Mouse (Mus musculus) hindlimb bud, embryonic 11.5 days (tissue): ENCODE data around the gene P2rx4.
"Not testable (repeated sequence)": the region's sequence is repeated elsewhere in the genome, so short reads cannot be mapped to it uniquely, and the experiment has no call there.

Source experiments
- DNase-seq: peaks from one replicate; pipeline ENCODE4 v3.0.0-alpha.2; 2012; ENCODE audit warnings: low read depth, low spot score; ENCODE audit errors: extremely low spot score

The P2rx4 gene

GRCm38 (mm10) chr5:122707276-122708181 lies at the start of gene P2rx4:
Gene P2rx4, plus strand, starts transcription at chr5:122707544.
- DNase-seq: no peak

DNA sequence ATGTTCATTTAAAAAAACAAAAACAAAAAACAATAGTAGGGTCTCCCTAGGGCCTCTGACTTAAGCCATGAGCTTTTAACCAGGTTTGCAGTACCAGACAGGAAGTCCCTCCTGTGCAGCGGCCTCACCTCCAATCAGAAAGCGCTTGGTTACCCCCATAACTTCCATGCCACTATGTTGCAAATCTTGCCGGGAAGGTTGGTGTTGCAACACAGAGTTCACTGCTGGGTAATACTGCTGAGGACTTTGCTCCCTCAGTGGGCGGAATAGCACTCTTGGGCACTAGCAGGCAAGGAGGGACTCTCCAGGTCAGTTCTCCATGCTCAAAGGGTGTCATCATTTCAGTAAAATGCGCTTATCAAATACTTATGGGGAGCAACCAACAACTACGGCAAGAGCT lies 44.8 kb upstream of the P2rx4 start:
- DNase-seq: no peak

DNA sequence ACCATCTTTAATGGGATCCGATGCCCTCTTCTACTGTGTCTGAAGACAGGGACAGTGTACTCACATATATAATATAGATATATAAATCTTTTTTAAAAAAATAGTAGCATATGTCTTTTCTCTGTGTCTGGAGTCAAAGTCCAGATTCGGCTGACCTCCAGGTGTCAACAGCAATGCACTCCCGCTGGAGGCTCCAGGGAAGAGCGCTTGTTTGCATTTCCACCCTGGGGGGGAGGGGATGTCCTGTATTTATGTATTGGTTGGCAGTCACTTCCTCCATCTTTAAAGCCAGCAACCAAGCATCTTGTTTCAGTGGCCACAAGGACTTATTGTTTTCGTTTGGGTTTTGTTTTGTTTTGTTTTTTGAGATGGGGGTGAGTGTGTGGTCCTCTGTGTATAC lies 42.3 kb upstream of the P2rx4 start:
- no peak for DNase-seq

DNA sequence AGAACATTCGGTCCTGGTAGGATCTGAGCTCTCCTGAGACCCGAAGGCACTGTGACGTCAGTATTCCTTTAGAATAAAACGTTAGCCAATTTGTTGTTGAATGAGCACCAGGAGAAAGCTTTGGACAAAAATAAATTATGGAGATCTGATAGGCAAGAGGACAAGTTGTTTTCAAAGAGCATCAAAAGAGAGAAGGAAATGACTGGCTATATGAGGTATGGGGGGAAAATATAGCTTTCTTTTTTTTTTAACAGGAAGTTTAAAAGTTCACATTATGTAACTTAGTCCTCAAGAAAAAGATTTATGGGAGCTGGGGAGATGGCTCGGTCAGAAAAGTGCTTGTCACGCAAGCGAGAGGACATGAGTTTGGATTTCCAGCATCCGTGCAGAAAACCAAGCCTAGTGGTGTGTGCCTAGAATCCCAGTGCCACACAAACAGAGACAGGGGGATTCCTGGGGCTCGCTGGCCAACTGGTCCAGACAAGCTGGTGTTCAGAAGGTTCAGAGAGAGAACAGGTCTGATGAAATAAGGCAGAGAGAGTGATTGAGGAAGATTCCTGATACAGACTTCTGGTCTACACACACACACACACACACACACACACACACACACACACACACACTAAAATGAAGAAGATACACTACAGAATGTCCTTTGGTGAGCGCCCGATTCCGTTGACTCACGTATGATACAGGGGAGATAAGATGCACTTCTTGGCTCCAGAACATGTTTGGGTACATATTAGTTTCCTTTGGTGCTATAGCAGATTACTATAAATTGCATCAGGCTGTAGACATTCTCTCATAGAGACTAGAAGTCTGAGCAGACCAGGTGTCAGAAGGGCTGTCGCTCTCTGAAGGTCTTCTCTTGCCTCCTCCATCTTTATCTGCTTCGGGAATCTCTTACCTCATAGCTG lies 38.1 kb upstream of the P2rx4 start:
- DNase-seq: no peak

GRCm38 (mm10) chr5:122671641-122672040 lies 35.7 kb upstream of the P2rx4 start:
- not testable (repeated sequence) for DNase-seq

GRCm38 (mm10) chr5:122672298-122672697 lies 35.0 kb upstream of the P2rx4 start:
- no peak for DNase-seq

GRCm38 (mm10) chr5:122676002-122676401 lies 31.3 kb upstream of the P2rx4 start:
- DNase-seq: no peak

DNA sequence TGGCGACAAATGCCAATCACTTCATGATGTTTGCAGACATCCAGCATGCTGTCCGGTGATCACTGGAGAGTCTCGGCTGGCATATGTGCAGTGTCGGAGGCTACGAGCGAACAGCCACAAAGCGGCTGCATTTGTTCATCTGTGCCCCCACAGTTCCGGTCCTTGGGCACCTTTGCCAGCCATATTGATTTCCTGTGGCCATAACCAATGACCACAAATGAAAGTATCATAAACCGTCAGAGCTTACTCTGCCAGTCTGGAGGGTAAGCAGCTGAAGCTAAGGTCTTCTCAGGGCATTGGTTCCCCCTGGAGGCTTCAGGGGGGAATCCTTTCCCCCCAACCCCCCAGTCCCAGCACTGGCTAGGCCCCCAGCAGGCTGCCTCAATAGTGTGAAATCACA lies 29.4 kb upstream of the P2rx4 start:
- no peak for DNase-seq

GRCm38 (mm10) chr5:122679881-122680280 lies 27.5 kb upstream of the P2rx4 start:
- DNase-seq: no peak

GRCm38 (mm10) chr5:122681276-122681675 lies 26.1 kb upstream of the P2rx4 start:
- no peak for DNase-seq

DNA sequence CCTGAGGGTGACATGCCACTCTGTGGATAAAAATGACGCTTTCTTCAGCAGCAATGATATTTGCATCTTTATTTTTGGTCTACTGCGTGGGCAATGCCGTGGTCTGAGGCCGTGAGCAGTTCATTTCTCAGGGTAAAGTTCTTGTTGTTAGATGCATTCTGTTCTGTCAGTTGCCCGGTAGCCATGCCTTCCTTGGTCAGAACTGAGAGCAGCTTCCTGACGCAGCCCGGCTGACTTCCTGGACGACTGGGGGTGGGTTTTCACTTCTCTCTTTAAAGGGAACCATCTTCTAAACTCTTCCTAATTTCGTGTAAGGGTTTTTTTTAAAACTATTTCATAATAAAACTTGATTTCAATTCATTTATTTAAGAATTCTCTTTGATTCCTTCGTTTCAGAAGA lies 23.4 kb upstream of the P2rx4 start:
- no peak for DNase-seq

DNA sequence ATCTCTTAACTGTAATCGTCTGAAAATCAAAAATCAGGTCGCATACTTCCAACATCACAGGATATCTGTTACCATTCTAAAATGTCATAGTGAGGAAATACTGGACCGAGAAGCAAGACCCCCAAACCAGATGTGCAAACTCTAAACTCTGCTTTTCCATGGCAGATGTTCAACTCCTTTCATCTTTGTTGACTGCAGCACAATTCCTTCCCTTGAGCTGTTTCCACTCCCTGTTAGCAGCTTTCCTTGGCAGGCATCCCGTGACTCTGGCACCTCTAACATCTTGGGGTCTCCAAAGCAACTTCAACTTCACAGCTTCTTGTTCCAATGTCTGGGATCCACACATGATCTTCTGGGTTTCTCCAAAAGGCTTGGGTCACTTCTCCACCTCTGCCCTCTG lies 20.0 kb upstream of the P2rx4 start:
- DNase-seq: no peak

- DNase-seq: no peak
Measured at GRCm38 (mm10) chr5:122689153-122689552, 18.2 kb upstream of the P2rx4 start.

DNA sequence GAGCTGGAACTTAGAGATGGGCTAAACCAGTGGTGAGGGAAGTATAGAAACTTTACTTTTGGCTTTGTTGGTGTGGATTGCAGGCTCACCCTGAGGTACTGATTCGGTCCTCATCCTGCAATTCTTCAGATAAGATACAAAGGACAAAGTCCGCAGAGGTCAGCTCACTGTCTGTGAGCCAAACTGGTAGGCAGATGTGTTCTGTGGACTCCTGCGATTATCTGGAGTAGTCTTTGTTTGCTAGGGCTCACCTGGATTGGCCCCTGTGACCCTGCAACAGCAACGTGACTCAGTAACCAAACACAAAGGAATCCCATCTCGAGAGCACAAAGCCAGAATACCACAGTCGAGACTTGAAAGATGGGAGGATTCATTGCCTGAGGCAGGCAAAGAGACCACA lies 16.9 kb upstream of the P2rx4 start:
- DNase-seq: no peak

DNA sequence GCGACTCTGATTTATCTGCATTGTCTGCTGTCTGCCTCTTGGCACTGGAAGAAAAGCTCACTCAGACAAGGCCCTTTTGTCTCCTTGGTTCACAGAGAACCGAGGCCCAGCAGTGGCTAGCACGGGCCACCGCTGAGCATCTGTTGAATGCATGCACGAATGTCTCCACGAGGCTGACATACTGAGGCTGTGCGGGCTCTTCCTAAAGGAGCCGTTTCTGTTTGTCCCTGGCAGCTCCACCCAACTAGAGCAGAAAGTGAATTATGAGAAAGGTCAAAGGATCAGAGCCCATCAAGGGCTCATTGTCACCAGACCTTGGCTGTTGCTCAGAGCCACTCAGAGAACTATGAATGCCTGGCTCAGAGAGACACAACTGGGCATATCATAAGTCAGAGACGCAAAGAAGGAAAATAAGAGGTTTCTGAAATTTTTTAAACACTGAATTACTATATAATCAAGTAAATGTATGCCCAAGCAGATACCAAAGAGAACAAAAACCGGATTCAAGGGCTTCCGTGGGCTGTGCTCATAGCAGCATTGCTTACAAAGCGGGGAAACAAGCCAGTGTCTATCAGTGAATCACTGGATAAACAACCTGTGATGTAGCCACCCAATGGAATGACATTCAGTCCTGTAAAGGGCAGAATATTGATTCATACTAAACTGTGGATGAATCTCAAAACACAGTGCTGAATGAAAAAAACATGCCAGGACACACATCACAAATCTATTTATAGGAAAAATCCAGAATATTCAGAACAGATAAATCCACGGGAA lies 13.7 kb upstream of the P2rx4 start:
- no peak for DNase-seq

GRCm38 (mm10) chr5:122695516-122695915 lies 11.8 kb upstream of the P2rx4 start:
- DNase-seq: no peak

DNA sequence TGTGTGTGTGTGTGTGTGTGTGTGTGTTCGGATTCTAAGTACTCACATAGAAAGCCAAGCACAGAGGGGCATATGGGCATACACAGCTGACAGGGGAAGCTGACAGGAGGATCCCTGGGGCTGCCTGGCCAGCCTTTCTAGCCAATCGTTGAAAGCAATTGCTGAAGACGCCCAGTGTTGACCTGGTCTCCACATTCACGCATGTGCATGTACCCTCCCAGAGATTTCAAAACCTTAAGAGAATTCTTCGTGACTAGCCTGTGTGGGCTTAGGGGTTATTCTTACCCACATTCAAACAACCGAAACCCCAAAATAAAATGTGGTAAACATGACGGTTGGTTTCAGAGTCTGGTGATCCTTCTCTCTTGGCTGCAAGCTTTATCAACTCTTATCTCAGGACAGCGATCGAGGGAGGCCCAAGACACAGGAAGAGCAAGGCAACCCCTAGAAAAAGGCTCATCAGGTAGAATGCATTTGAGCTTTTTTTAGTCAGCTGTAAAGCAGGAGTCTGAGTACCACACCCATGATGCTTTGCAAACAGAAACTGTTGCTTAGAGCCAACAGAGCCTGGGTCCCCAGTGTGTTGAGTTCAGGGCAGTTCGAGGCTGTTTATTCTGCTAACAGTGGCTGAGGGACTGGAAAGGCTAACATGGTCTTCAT lies 9.2 kb upstream of the P2rx4 start:
- DNase-seq: no peak

DNA sequence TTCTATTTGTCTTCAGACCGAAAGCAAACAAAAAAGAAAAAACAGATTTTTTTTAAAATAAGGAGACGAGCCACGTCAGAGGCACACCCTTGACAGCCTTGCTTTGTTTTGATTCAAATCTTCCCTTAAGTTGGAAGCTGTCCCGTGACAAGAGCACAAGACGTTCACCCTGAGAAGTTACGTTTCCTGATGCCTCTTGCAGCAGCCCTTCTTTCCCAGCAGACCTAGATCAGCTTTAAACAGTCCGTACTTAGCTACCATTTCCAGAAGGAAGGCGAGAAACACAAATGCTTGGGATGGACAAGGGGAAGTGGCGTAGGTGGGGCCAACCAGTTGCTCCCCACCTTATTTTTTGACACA lies 8.7 kb upstream of the P2rx4 start:
- DNase-seq: no peak

DNA sequence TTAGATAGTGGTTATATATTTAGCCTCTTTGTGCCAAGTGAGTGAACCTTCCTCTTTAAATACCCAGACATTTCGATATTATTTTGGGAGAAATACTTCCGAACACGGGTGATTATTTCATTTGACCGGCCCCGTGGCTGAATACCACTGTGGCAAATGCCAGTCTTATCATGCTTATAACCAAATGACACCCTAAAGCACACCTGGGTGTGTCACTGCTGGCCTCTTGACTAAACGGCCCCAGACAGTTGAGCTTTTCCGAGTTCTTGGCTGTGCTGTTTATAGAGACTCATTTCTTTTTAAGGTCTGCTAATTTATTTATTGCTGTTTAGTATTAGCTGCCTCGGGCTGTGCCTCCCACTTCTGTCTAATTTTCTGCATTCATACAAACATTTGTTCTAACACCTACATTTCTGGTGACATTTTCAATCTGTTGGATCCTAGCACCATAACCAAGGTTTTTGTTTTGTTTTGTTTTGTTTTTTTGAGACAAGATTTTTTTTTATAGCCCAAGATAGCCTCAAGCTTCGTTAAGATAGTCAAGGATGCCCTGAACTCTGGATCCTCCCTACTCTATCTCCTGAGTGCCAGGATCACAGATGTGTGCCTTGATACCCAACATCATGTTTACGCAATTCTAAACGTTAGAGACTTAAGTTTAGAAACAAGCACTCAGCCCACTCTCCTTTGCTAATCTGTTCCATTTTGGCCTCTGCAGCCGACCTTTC lies 7.1 kb upstream of the P2rx4 start:
- DNase-seq: no peak

DNA sequence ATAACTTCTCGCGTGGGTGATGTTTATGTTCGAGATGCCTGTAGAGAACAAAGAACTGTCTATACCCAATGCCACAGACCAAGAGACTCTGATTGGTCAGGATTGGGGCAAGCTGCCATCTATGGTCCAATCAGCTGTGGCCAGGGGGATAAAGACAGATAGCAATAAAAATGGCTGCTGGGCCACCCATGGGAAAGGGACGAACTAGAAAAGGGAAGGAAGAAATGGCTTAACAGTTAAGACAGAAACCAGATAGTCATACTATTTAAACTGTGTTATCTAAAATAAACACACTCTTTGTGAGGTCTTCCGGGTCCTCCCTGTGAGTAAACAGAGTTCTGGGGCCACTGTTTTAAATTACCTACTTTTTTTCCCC lies 6.5 kb upstream of the P2rx4 start:
- DNase-seq: no peak
